Mouse (Mus musculus) forebrain, embryonic 11.5 days (tissue): ENCODE measurements around the gene Ola1. TPM values are rescaled to one million over a fixed set of nuclear protein-coding genes. Genes with fewer than 3 reads are reported as not detected.
A peak's percentile ranks its signal among the peaks of the same experiment; 100 is the strongest.

Experiments used
- ATAC-seq: fragments of 200-750 bp; cut with Nextera tagmentation; replicated peaks from 2 replicates; pipeline ENCODE4 v1.8.0; 2017; ENCODE audit warnings: moderate TSS enrichment; ENCODE audit not compliant: low FRiP score
- DNase-seq: peaks from one replicate; pipeline ENCODE4 v3.0.0-alpha.2; 2017; ENCODE audit warnings: low spot score
- H3K27ac ChIP-seq: fragments of 300-500 bp; sonication (generic); 2 replicates; pipeline ENCODE4 v1.5.1; 2014; ENCODE audit warnings: low read depth, low read length
- H3K27me3 ChIP-seq: fragments of 300-500 bp; sonication (generic); 2 replicates; pipeline ENCODE4 v1.6.1; 2014; ENCODE audit warnings: mild to moderate bottlenecking, low read length, mixed read lengths; ENCODE audit not compliant: control insufficient read depth, insufficient read depth
- H3K36me3 ChIP-seq: fragments of 300-500 bp; sonication (generic); 2 replicates; pipeline ENCODE4 v1.6.1; 2014; ENCODE audit warnings: mild to moderate bottlenecking, low read length, moderate library complexity, mixed read lengths; ENCODE audit not compliant: control insufficient read depth, insufficient read depth
- H3K4me1 ChIP-seq: fragments of 300-500 bp; sonication (generic); replicated peaks from 2 replicates; pipeline ENCODE4 v1.6.1; 2014; ENCODE audit warnings: low read length, mixed read lengths; ENCODE audit not compliant: control insufficient read depth, insufficient read depth
- H3K4me2 ChIP-seq: fragments of 300-500 bp; sonication (generic); 2 replicates; pipeline ENCODE4 v1.6.1; 2014; ENCODE audit warnings: low read depth, mild to moderate bottlenecking, low read length, moderate library complexity, mixed read lengths; ENCODE audit not compliant: severe bottlenecking
- H3K4me3 ChIP-seq: fragments of 300-500 bp; sonication (generic); 2 replicates; pipeline ENCODE4 v1.5.1; 2014; ENCODE audit warnings: low read depth, low read length
- H3K9ac ChIP-seq: fragments of 300-500 bp; sonication (generic); 2 replicates; pipeline ENCODE4 v1.6.1; 2014; ENCODE audit warnings: low read length
- H3K9me3 ChIP-seq: fragments of 300-500 bp; sonication (generic); 2 replicates; pipeline ENCODE4 v1.6.1; 2016; ENCODE audit warnings: low read length, mixed read lengths; ENCODE audit not compliant: control insufficient read depth
- WGBS: fragments of 180-500 bp; shearing (Covaris S2); extraction: QIAGEN DNeasy Blood & Tissue Kit; methylation state at CpG from one replicate; pipeline ENCODE4 v1.1.7; 2014; 5-methylcytosine and 5-hydroxymethylcytosine counted together
- polyA plus RNA-seq: library from polyadenylated mRNA; unstranded; fragments of >200 nt; fragmentation: Nextera tagmentation; extraction: Ambion mirVana; gene quantifications from 2 replicates; pipeline ENCODE4 v1.2.1, GENCODE M21; 2014

The Ola1 gene
- polyA plus RNA-seq, 1 experiment from 2014 or later, result 110 TPM

GRCm38 (mm10) chr2:73185185-73185584 is 33.5 kb downstream of the Ola1 start:
- Histone ChIP-seq H3K9ac (no peak overlapping the region), H3K4me1 (peaks cover 1% of the 10 kb centered on the region; the same call in 1 of the 2 replicates), H3K27me3 (no peaks in the 10 kb centered on the region), H3K4me2 (no peak overlapping the region), H3K4me3 (no peak overlapping the region), H3K9me3 (no peaks in the 10 kb centered on the region), H3K27ac (no peak overlapping the region), H3K36me3 (no peaks in the 10 kb centered on the region)
- DNase-seq (no peak), ATAC-seq (no peak)
- WGBS, result 72% methylated on average over 3 of the region's 3 CpGs

DNA sequence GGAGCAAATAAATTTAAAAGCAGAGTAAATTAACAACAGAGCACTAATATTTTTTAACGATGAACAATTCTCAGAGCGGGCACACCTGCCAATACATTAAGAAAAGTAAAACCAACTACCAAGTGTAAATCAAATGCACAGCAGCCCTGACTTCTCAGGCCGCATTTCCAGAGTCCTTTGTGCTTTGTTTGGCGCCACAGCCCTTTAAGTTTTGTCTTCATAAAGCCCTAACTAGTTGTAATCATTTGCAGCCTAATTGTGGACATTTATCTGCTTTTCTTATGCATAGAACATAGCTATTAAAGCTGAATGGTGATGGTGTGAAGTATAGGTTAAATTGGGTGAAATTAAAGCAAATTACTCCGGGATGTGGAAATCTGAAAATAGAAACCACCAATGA is 49.2 kb downstream of the Ola1 start:
- DNase-seq, result no peak
- H3K4me1 ChIP-seq, result no peaks in the 10 kb centered on the region
- no peaks in the 10 kb centered on the region for H3K9me3 ChIP-seq
- H3K4me2 ChIP-seq, result no peak overlapping the region
- 66% methylated on average over 5 of the region's 5 CpGs for WGBS
- no peak overlapping the region for H3K4me3 ChIP-seq
- H3K27ac ChIP-seq, result no peak overlapping the region
- H3K9ac ChIP-seq, result no peak overlapping the region; the same call in 1 of the 2 replicates
- ATAC-seq, result no peak
- H3K27me3 ChIP-seq, result no peaks in the 10 kb centered on the region
- H3K36me3 ChIP-seq, result no peaks in the 10 kb centered on the region

GRCm38 (mm10) chr2:73167126-73167525 is 51.6 kb downstream of the Ola1 start:
- H3K36me3 ChIP-seq, result no peaks in the 10 kb centered on the region
- DNase-seq, result peak; percentile 59
- H3K4me2 ChIP-seq, result no peak overlapping the region
- H3K27me3 ChIP-seq, result no peaks in the 10 kb centered on the region
- ATAC-seq, result no peak
- no peaks in the 10 kb centered on the region for H3K4me1 ChIP-seq
- no peak overlapping the region for H3K9ac ChIP-seq
- H3K27ac ChIP-seq, result no peak overlapping the region
- no peak overlapping the region for H3K4me3 ChIP-seq
- H3K9me3 ChIP-seq, result no peaks in the 10 kb centered on the region

DNA sequence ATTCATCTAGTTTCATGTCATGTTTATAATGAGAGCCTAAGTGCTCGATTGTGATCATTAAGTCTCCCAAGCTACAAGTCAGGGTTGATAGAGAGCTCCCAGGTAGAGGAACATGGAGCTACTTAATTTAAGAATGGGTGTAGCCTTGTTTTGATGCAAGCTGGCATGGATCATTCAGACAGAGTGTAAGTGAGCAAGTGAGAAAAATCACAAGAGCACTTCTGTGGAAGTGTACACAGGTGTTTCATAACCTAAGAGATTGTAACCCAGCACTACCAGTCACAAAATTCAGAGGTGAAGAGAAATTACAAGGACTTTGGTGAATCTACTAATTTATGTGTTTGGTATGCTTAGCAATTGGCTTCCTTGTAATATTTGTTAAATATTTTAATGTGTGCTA is 54.1 kb downstream of the Ola1 start:
- Histone ChIP-seq H3K9ac (no peak overlapping the region), H3K9me3 (no peaks in the 10 kb centered on the region), H3K27me3 (no peaks in the 10 kb centered on the region), H3K36me3 (no peaks in the 10 kb centered on the region), H3K27ac (no peak overlapping the region), H3K4me1 (no peaks in the 10 kb centered on the region), H3K4me3 (no peak overlapping the region), H3K4me2 (no peak overlapping the region)
- ATAC-seq (no peak), DNase-seq (no peak)
- 89% methylated on average over 1 of the region's 1 CpGs for WGBS

DNA sequence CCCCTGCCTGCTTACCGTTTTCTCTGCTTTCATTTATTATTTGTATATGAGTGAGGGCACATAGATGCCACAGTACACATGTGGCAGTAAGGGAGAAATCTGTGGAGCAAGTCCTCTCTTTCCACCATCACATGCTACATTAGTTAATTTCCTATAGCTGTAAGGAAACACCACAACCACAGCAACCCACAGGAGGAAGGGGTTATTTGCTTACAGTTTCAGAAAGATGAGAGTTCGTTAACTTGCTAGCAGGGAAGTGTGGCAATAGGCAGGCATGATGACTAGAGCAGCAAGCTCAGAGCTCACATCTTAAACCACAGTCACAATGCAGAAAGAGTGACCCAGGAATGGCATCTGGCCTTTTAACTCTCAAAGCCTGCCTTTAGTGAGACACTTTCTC is 58.0 kb downstream of the Ola1 start:
- DNase-seq, result no peak
- 77% methylated on average over 2 of the region's 2 CpGs for WGBS
- Histone ChIP-seq H3K27ac (no peak overlapping the region), H3K9ac (no peak overlapping the region), H3K9me3 (no peaks in the 10 kb centered on the region), H3K27me3 (no peaks in the 10 kb centered on the region), H3K4me2 (no peak overlapping the region), H3K4me3 (no peak overlapping the region), H3K36me3 (peaks cover 4% of the 10 kb centered on the region; the same call in 1 of the 2 replicates), H3K4me1 (no peaks in the 10 kb centered on the region)
- no peak for ATAC-seq

DNA sequence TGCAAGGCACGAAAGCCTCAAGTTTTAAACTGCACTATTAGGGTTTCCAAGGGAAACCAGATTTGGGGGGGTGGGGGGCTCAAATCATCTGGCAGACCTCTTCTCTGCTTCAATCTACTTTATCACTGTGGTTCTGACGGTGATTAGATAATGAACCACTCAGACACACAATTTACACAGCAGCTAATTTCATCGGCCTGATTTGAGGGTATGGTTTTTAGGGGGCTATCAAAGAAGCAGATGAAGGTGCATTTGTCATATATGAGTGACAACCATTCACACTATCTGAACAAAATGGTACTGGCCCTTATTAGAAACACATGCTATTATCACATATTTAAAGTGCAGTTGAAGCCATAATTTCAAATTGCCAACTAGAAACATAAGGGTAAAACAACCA is 61.5 kb downstream of the Ola1 start:
- Histone ChIP-seq H3K9me3 (no peaks in the 10 kb centered on the region), H3K4me3 (no peak overlapping the region), H3K9ac (no peak overlapping the region), H3K27me3 (no peaks in the 10 kb centered on the region), H3K4me1 (no peaks in the 10 kb centered on the region), H3K27ac (no peak overlapping the region), H3K4me2 (no peak overlapping the region), H3K36me3 (peaks cover 4% of the 10 kb centered on the region; the same call in 1 of the 2 replicates)
- DNase-seq (no peak), ATAC-seq (no peak)
- 84% methylated on average over 3 of the region's 3 CpGs for WGBS

GRCm38 (mm10) chr2:73150526-73150925 is 68.2 kb downstream of the Ola1 start:
- Histone ChIP-seq H3K27ac (no peak overlapping the region), H3K4me1 (no peaks in the 10 kb centered on the region), H3K4me3 (no peak overlapping the region), H3K9me3 (no peaks in the 10 kb centered on the region), H3K4me2 (no peak overlapping the region), H3K36me3 (no peaks in the 10 kb centered on the region), H3K27me3 (no peaks in the 10 kb centered on the region; the same call in 1 of the 2 replicates), H3K9ac (no peak overlapping the region)
- no peak for DNase-seq
- WGBS, result 94% methylated on average over 3 of the region's 3 CpGs
- ATAC-seq, result no peak

DNA sequence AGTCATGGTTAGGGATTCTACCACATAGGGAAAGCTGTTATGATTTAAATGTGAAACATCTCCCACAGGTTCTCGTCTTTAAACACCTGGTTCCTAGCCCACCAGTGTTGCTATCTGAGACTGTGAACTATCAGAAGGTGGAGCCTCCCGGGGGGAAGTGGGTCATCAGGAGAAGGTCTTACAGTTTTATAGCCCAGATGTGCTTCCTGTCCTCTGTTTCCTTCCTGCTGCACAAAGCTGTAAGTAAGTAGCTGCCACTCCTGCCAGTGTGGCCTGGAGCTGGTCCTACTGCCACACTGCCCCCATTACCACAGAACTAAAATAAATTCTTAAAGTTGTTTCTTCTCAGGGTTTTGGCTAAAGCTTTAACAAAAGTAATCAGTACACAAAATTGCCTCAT is 72.6 kb downstream of the Ola1 start:
- no peak overlapping the region for H3K27ac ChIP-seq
- no peak overlapping the region for H3K9ac ChIP-seq
- no peaks in the 10 kb centered on the region for H3K36me3 ChIP-seq
- H3K27me3 ChIP-seq, result no peaks in the 10 kb centered on the region; the same call in 1 of the 2 replicates
- no peak overlapping the region for H3K4me3 ChIP-seq
- no peaks in the 10 kb centered on the region for H3K9me3 ChIP-seq
- H3K4me1 ChIP-seq, result peaks cover 10% of the 10 kb centered on the region; the same call in 1 of the 2 replicates
- DNase-seq (no peak), ATAC-seq (no peak)
- 83% methylated on average over 2 of the region's 2 CpGs for WGBS
- H3K4me2 ChIP-seq, result no peak overlapping the region

GRCm38 (mm10) chr2:73143732-73144131 is 75.0 kb downstream of the Ola1 start:
- Histone ChIP-seq H3K4me3 (no peak overlapping the region), H3K4me1 (peaks cover 10% of the 10 kb centered on the region; the same call in 1 of the 2 replicates), H3K4me2 (no peak overlapping the region), H3K36me3 (no peaks in the 10 kb centered on the region), H3K27me3 (no peaks in the 10 kb centered on the region; the same call in 1 of the 2 replicates), H3K9ac (no peak overlapping the region), H3K9me3 (no peaks in the 10 kb centered on the region), H3K27ac (no peak overlapping the region)
- ATAC-seq, result no peak
- DNase-seq, result no peak
- 29% methylated on average over 2 of the region's 2 CpGs for WGBS
